Mouse (Mus musculus): Measurements from ENCODE around the gene Esrrg. TPM values are rescaled to one million over a fixed set of nuclear protein-coding genes. Genes with fewer than 3 reads are reported as not detected.

Esrrg gene
- polyA plus RNA-seq, 1 experiment, result 1.0 TPM

DNA sequence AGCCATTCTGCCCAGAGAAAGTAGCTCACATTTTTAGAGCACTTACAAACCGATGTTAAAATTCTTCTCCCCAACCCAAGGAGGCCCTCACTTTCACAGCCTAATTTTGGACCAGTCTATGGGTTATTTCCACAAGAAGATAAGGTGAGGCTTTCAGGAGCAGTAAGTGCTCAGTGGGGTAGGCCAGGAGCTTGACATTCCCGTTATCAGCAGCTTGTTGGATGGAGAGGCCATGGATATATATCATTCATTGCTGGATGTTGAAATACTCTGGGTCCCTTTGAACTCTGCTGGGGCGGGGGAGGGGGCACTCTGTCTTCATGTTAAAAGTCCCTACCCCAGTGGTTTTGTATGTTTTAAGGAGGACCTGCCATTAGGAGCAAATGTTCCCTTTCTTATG lies 494.6 kb downstream of the Esrrg start:
- 88% methylated on average over 3 of the region's 3 CpGs for WGBS
- H3K36me3 ChIP-seq (ENCODE audit: control insufficient read depth, insufficient read depth, low read length), result no peaks in the 10 kb centered on the region
- H3K27me3 ChIP-seq (ENCODE audit: control insufficient read depth, insufficient read depth, low read length), result no peaks in the 10 kb centered on the region
- no peak for DNase-seq
- TF ChIP-seq POLR2A (IDR thresholded peaks at IDR 0.05; ENCODE audit: control insufficient read depth, extremely low read depth, insufficient read depth, low read length, poor library complexity), result no peak
- no peak for TF ChIP-seq CTCF (IDR thresholded peaks at IDR 0.05; ENCODE audit: borderline replicate concordance, control insufficient read depth, extremely low read depth, insufficient read depth, low read length, poor library complexity)
- H3K4me3 ChIP-seq (ENCODE audit: control insufficient read depth, insufficient read depth, low read length), result no peak overlapping the region
- no peaks in the 10 kb centered on the region for H3K4me1 ChIP-seq (replicated peaks; ENCODE audit: control insufficient read depth, insufficient read depth, low read length)
- H3K27ac ChIP-seq (ENCODE audit: control insufficient read depth, insufficient read depth, low read length), result no peak overlapping the region

DNA sequence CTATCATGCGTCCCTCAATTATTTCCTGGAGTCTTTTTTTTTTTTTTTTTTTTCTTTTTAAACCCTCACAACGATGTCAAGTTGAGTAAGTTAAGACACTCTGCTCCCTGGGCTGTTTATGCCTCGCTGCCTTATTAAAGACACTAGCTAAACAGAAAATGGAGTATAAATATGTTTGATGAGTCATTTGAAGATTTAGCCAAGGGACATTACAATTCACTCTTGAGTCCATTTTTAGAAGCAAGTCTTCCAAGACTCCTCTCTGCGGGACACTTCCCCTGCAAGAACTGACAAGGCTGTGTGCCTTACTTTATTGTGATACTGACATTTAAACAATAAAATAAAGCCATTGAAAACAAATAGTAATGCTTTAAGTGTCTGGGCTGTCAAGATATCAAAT lies 496.9 kb downstream of the Esrrg start:
- Histone ChIP-seq H3K27ac (ENCODE audit: control insufficient read depth, insufficient read depth, low read length) (no peak overlapping the region), H3K27me3 (ENCODE audit: control insufficient read depth, insufficient read depth, low read length) (no peaks in the 10 kb centered on the region), H3K4me1 (replicated peaks; ENCODE audit: control insufficient read depth, insufficient read depth, low read length) (no peaks in the 10 kb centered on the region), H3K36me3 (ENCODE audit: control insufficient read depth, insufficient read depth, low read length) (no peaks in the 10 kb centered on the region), H3K4me3 (ENCODE audit: control insufficient read depth, insufficient read depth, low read length) (no peak overlapping the region)
- DNase-seq, result no peak
- TF ChIP-seq CTCF (IDR thresholded peaks at IDR 0.05; ENCODE audit: borderline replicate concordance, control insufficient read depth, extremely low read depth, insufficient read depth, low read length, poor library complexity) (no peak), POLR2A (IDR thresholded peaks at IDR 0.05; ENCODE audit: control insufficient read depth, extremely low read depth, insufficient read depth, low read length, poor library complexity) (no peak)
- 82% methylated on average over 4 of the region's 4 CpGs for WGBS

DNA sequence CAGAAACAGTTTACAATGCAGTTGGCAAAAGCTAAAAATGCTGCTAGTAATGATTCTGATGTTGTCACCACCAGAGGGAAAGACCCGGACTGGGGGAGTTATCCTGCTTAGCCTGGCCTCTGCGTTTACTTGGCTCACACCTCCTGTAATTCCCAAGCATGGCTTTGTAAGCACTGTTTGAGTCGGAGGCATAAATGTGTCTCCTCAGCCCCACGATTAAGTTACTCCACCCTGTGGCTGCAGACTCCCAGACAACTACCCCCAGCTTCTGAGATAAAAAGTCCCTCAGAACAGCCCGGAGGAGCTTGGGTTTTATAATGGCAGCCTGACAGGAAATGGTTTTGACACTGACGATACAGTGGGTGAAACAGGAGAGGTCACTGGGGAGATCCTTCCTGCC lies 499.4 kb downstream of the Esrrg start:
- no peaks in the 10 kb centered on the region for H3K4me1 ChIP-seq (replicated peaks; ENCODE audit: control insufficient read depth, insufficient read depth, low read length)
- no peaks in the 10 kb centered on the region for H3K27me3 ChIP-seq (ENCODE audit: control insufficient read depth, insufficient read depth, low read length)
- H3K27ac ChIP-seq (ENCODE audit: control insufficient read depth, insufficient read depth, low read length), result no peak overlapping the region
- no peaks in the 10 kb centered on the region for H3K36me3 ChIP-seq (ENCODE audit: control insufficient read depth, insufficient read depth, low read length)
- WGBS, result 27% methylated on average over 6 of the region's 6 CpGs
- DNase-seq, result no peak
- no peak for TF ChIP-seq CTCF (IDR thresholded peaks at IDR 0.05; ENCODE audit: borderline replicate concordance, control insufficient read depth, extremely low read depth, insufficient read depth, low read length, poor library complexity)
- no peak for TF ChIP-seq POLR2A (IDR thresholded peaks at IDR 0.05; ENCODE audit: control insufficient read depth, extremely low read depth, insufficient read depth, low read length, poor library complexity)
- H3K4me3 ChIP-seq (ENCODE audit: control insufficient read depth, insufficient read depth, low read length), result no peak overlapping the region

DNA sequence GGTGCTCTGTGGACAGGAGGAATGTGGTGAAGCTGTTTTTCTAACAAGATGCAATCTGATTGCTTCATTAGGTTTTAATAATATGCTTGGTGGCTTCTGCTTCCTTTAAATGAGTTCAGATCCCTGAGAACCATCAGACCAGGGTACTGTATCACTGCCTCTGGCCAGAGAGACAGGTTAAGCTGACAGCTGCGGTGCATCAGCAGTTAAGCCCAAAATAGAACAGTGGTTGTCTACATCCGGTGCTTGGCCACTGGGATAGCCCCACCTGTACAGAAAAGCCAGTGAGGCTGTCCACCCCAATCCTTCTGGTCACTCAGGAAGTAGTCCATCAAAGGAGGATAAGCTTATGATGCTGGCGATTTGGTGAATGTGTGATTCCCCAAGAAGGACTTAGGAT lies 503.0 kb downstream of the Esrrg start:
- TF ChIP-seq CTCF (IDR thresholded peaks at IDR 0.05; ENCODE audit: borderline replicate concordance, control insufficient read depth, extremely low read depth, insufficient read depth, low read length, poor library complexity), result no peak
- TF ChIP-seq POLR2A (IDR thresholded peaks at IDR 0.05; ENCODE audit: control insufficient read depth, extremely low read depth, insufficient read depth, low read length, poor library complexity), result no peak
- WGBS, result 73% methylated on average over 3 of the region's 3 CpGs

GRCm38 (mm10) chr1:188113240-188113639 lies 504.6 kb downstream of the Esrrg start:
- 56% methylated on average over 3 of the region's 3 CpGs for WGBS
- no peak overlapping the region for H3K4me3 ChIP-seq (ENCODE audit: control insufficient read depth, insufficient read depth, low read length)
- TF ChIP-seq CTCF (IDR thresholded peaks at IDR 0.05; ENCODE audit: borderline replicate concordance, control insufficient read depth, extremely low read depth, insufficient read depth, low read length, poor library complexity), result no peak
- TF ChIP-seq POLR2A (IDR thresholded peaks at IDR 0.05; ENCODE audit: control insufficient read depth, extremely low read depth, insufficient read depth, low read length, poor library complexity), result no peak
- no peak overlapping the region for H3K27ac ChIP-seq (ENCODE audit: control insufficient read depth, insufficient read depth, low read length)
- H3K36me3 ChIP-seq (ENCODE audit: control insufficient read depth, insufficient read depth, low read length), result no peaks in the 10 kb centered on the region
- no peak for DNase-seq
- no peaks in the 10 kb centered on the region for H3K4me1 ChIP-seq (replicated peaks; ENCODE audit: control insufficient read depth, insufficient read depth, low read length)
- H3K27me3 ChIP-seq (ENCODE audit: control insufficient read depth, insufficient read depth, low read length), result no peaks in the 10 kb centered on the region

More for the DNA sequence above, 503.0 kb downstream of the Esrrg start:
- Histone ChIP-seq H3K4me3 (ENCODE audit: control insufficient read depth, insufficient read depth, low read length) (no peak overlapping the region), H3K27ac (ENCODE audit: control insufficient read depth, insufficient read depth, low read length) (no peak overlapping the region), H3K36me3 (ENCODE audit: control insufficient read depth, insufficient read depth, low read length) (no peaks in the 10 kb centered on the region), H3K4me1 (replicated peaks; ENCODE audit: control insufficient read depth, insufficient read depth, low read length) (no peaks in the 10 kb centered on the region), H3K27me3 (ENCODE audit: control insufficient read depth, insufficient read depth, low read length) (no peaks in the 10 kb centered on the region)
- no peak for DNase-seq

GRCm38 (mm10) chr1:188118125-188118524 lies 509.5 kb downstream of the Esrrg start:
- 79% methylated on average over 3 of the region's 3 CpGs for WGBS
- H3K36me3 ChIP-seq (ENCODE audit: control insufficient read depth, insufficient read depth, low read length), result no peaks in the 10 kb centered on the region
- DNase-seq, result no peak
- no peak overlapping the region for H3K4me3 ChIP-seq (ENCODE audit: control insufficient read depth, insufficient read depth, low read length)
- no peak overlapping the region for H3K27ac ChIP-seq (ENCODE audit: control insufficient read depth, insufficient read depth, low read length)
- H3K4me1 ChIP-seq (replicated peaks; ENCODE audit: control insufficient read depth, insufficient read depth, low read length), result no peaks in the 10 kb centered on the region
- H3K27me3 ChIP-seq (ENCODE audit: control insufficient read depth, insufficient read depth, low read length), result no peaks in the 10 kb centered on the region
- TF ChIP-seq CTCF (IDR thresholded peaks at IDR 0.05; ENCODE audit: borderline replicate concordance, control insufficient read depth, extremely low read depth, insufficient read depth, low read length, poor library complexity) (no peak), POLR2A (IDR thresholded peaks at IDR 0.05; ENCODE audit: control insufficient read depth, extremely low read depth, insufficient read depth, low read length, poor library complexity) (no peak)

- DNase-seq, result no peak
- Histone ChIP-seq H3K4me1 (replicated peaks; ENCODE audit: control insufficient read depth, insufficient read depth, low read length) (no peaks in the 10 kb centered on the region), H3K36me3 (ENCODE audit: control insufficient read depth, insufficient read depth, low read length) (no peaks in the 10 kb centered on the region), H3K27me3 (ENCODE audit: control insufficient read depth, insufficient read depth, low read length) (no peaks in the 10 kb centered on the region), H3K27ac (ENCODE audit: control insufficient read depth, insufficient read depth, low read length) (no peak overlapping the region), H3K4me3 (ENCODE audit: control insufficient read depth, insufficient read depth, low read length) (no peak overlapping the region)
- WGBS, result 91% methylated on average over 8 of the region's 8 CpGs
- TF ChIP-seq POLR2A (IDR thresholded peaks at IDR 0.05; ENCODE audit: control insufficient read depth, extremely low read depth, insufficient read depth, low read length, poor library complexity), result no peak
These were observed 511.2 kb downstream of the Esrrg start for GRCm38 (mm10) chr1:188119806-188120205.
